Mouse (Mus musculus) spleen, adult 12 weeks (tissue): Measurements from ENCODE around the gene Klhl3.

Experiments
- DNase-seq: peaks from one replicate; pipeline ENCODE4 v3.0.0; 2022; ENCODE audit warnings: low spot score

The Klhl3 gene

GRCm38 (mm10) chr13:58023726-58024453, 89.5 kb downstream of the Klhl3 start:
- DNase-seq = no peak

GRCm38 (mm10) chr13:58023001-58023560, 90.3 kb downstream of the Klhl3 start:
- DNase-seq = no peak

- no peak for DNase-seq
These were observed 93.0 kb downstream of the Klhl3 start for GRCm38 (mm10) chr13:58020428-58020827.

GRCm38 (mm10) chr13:58017298-58017697, 96.1 kb downstream of the Klhl3 start:
- DNase-seq = no peak

GRCm38 (mm10) chr13:58012067-58012925, 101.1 kb downstream of the Klhl3 start:
- no peak for DNase-seq

- no peak for DNase-seq
These were observed 101.9 kb downstream of the Klhl3 start for GRCm38 (mm10) chr13:58011526-58011925.

GRCm38 (mm10) chr13:58010416-58010815, 103.0 kb downstream of the Klhl3 start:
- DNase-seq = no peak

GRCm38 (mm10) chr13:58009275-58009674, 104.1 kb downstream of the Klhl3 start:
- DNase-seq = no peak

GRCm38 (mm10) chr13:58008038-58008364, 105.4 kb downstream of the Klhl3 start:
- no peak for DNase-seq

GRCm38 (mm10) chr13:58007256-58008037, 105.9 kb downstream of the Klhl3 start:
- no peak for DNase-seq

- DNase-seq = no peak
These were observed 111.6 kb downstream of the Klhl3 start for GRCm38 (mm10) chr13:58001792-58002191.

- no peak for DNase-seq
These were observed 116.9 kb downstream of the Klhl3 start for GRCm38 (mm10) chr13:57996536-57996935.

GRCm38 (mm10) chr13:57995864-57996263, 117.5 kb downstream of the Klhl3 start:
- DNase-seq = no peak

GRCm38 (mm10) chr13:57984637-57985036, 128.8 kb downstream of the Klhl3 start:
- DNase-seq = no peak

- DNase-seq = no peak
These were observed 129.2 kb downstream of the Klhl3 start for GRCm38 (mm10) chr13:57984163-57984562.

- DNase-seq = no peak
These were observed 130.1 kb downstream of the Klhl3 start for GRCm38 (mm10) chr13:57983330-57983729.

GRCm38 (mm10) chr13:57982904-57983303, 130.5 kb downstream of the Klhl3 start:
- DNase-seq = no peak

GRCm38 (mm10) chr13:57980679-57981078, 132.7 kb downstream of the Klhl3 start:
- no peak for DNase-seq

GRCm38 (mm10) chr13:57980071-57980470, 133.3 kb downstream of the Klhl3 start:
- no peak for DNase-seq

GRCm38 (mm10) chr13:57978931-57979330, 134.5 kb downstream of the Klhl3 start:
- no peak for DNase-seq

GRCm38 (mm10) chr13:57977721-57978120, 135.7 kb downstream of the Klhl3 start:
- no peak for DNase-seq

- DNase-seq = no peak
These were observed 147.7 kb downstream of the Klhl3 start for GRCm38 (mm10) chr13:57965658-57966057.
